Mouse (Mus musculus) fat pad, adult 2 months (tissue): Measurements from ENCODE around the gene Nfib.
"Not testable (repeated sequence)": the region's sequence is repeated elsewhere in the genome, so short reads cannot be mapped to it uniquely, and the experiment has no call there.

Source experiments
- DNase-seq: peaks from one replicate; pipeline ENCODE4 v3.0.0-alpha.2; 2011; ENCODE audit warnings: low read depth, low spot score; ENCODE audit errors: extremely low read depth

Nfib gene

DNA sequence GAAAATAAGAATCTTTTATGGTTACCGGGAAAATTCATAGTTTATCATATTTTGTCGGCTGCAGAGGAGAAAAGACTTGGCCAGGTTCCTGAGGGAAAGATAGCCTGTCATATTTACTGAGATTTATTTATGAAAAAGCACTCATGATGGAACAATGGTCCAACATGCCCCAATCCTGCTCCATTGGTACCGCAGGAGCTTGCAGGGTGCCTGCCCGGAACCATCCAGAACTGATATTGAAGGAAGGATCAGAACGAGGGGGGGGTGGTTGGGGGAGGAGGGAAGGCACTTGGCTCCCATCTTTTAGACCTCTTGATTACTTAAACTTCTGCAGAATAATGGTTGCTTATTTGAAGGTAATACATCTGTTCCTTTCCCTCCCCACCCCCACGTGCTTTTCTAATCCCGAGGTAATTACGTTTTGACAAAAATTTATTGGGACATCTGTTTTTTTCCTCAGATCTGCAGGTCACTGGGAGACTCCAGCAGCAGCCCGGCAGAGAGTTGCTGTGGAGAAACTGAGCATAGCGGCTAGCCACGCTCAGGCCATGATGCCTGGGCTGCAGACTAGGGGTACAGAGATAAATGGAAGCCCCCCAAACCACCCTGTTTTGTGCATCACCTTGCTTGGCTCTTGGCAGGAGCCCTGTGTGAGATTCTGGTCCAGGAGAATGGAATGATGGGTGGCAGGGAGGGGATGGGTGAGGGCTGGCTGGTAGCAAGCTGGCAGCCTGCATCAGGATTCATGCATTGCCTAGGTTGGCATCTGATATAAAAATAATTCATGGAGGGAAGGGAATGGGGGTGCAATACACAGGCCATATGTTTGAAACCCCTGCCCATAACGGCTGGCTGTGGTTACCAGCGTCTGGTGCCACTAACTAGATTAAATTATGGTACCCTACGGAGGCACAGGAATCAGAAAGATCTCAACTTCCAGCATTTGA, 437.4 kb downstream of the Nfib start:
- no peak for DNase-seq

DNA sequence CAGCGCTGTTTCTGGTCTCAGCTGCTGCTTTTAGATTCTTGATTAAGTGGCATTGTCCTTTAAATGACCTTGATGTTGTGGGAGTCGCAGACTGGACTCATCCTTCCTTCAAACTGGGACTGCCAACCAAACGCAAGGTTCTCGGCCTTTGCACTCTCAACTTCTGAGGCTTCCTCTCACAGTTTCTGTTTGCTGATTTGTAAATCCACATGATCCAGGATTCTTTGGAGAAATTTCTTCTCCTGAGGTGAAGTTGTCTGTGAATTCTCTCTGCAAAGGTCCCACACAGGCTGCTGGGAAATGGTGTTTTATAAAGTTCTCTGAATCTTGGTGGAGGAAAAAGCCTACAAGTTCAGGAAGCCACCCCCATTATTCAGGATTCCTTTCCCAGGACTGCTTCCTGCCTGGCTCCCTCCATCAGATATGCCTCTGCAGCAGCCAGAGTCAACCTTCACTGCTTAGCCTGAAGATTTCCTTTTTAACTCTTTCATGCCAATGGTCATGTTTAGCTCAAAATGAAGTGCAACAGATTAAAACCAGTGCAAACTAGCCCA, 439.4 kb downstream of the Nfib start:
- no peak for DNase-seq

DNA sequence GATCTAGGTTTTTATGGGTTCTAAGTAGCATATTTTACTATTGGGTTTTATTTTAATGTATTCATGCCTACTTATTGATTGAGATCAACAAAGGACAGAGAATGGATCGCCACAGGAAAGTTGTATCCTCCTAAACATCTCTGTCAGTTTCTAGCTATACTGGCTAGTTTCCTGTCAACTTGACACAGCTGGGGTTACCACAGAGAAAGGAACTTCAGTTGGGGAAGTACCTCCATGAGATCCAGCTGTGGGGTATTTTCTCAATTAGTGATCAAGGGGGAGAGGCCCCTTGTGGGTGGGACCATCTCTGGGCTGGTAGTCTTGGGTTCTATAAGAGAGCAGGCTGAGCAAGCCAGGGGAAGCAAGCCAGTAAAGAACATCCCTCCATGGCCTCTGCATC, 447.0 kb downstream of the Nfib start:
- not testable (repeated sequence) for DNase-seq

DNA sequence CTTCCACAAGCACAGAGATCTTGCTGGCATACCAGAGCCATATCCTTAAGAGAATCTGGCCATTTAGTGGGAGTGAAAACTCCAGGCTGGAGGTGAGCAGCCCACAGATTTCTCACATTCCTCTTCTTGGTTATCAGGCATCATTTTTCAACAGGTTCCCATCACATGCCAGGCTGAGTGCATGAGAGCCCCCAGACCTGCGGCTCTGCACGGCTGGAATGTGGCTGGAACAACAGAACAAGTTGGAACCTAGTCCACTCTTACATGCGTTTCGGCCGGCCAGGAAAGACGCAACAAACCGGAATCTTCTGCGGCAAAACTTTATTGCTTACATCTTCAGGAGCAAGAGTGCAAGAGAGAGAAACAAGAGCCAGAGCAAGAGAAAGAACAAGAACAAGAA, 453.5 kb downstream of the Nfib start:
- no peak for DNase-seq

DNA sequence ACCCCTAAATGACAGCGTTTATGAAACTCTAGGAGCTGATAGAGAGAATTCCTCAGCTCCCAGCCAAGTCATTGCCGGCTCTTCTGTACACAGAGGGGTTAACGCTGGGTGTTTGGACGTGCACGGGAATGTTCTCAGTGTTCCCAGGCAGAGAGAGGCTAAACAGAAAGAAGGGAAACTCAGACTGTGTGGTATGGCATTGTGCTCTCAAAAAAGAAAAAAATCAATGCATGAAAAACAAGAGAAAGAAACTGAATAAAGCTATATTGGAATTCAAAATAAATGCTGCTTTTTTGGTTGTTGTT, 455.2 kb downstream of the Nfib start:
- DNase-seq = no peak

DNA sequence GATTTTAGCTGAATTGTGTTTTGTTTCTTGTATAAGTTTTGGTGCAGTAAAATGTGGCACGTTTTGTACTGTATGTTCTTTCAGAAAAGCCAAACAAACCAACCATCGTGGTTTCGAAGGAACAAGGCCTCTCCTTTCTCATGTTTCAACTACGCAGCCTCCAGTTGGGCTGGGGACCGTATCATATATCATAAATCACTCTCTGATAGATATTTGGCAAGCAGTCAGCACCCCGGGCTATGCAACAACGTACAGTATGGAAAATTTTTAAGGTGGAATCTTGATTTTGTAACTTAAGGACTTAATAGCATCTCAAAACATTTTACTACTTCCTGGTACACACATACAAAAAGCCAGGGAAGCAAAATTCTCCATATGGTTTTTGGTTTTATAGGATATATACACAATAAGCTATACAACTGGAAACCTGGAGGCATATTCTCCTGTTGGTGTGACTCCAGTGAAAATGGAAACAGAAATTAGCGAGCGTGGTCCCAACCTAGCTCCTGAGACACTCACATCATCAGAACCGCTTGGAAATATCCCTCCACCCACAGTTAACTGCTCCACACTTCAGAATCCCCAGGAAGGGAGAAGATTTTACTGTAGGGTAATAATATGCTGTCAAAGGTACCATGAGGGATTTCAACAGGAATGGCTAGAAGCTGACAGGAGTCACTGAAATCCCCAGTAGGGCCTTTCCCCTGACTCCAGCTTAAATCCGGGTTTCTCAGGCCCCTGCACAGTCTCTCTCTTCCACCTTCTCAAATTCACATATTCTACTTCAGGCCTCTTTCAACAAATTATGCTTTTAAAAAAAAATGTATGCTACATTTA, 455.8 kb downstream of the Nfib start:
- no peak for DNase-seq

DNA sequence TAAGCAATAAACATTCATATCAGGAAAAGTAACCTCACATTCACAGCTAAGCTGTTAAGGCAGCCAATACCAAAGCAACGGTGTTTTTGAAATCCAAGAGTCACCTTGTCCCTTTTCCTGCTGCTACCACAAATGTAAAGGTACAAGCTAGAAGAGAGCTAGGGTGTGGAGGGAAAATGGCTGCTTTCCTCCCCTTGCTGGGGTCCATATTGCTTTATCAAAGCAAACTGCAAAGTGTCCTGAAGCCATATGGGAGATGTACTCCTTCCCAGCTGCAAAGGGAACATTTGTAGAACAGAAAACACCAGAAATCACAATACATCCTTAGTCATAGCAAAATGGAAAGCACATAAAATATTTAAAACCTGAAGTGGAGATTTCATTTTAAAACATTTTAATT, 456.6 kb downstream of the Nfib start:
- no peak for DNase-seq

DNA sequence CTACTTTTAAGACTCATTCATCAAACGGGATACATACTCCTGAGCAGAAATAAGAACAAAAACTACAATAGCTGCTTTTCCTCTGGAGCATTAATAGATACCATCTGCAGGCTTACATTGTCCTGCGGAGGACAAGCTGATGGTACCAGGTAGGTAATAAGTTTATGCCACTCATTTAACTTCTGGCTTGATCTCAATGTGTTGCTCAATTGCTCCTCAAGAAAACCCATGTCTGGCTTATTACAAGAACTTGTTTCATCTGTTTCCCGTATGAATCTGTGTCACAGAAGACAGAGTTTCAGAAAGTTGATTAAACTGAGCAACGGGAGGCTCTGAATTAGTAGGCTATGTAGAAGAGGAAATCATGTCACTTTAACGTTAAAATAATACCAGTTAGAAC, 457.5 kb downstream of the Nfib start:
- DNase-seq = peak; percentile 97

DNA sequence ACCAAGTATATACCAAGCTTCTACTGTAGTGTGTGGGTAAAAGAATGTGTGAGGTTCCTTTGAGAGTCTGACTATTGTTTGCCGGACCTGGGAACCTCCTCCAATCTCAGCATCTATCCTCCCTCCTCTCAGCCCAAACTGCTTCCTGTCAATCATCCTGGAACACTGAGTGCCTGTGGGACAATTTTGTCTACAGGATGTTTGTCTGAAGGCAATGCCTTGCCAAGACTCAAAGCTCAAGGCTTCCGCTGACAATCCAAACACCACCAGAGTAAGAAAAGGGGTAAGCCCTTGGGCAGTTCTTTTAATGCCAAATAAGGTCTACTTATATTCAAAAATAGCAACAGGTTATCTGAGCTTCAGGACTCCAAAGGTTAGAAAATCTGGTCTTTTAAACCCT, 459.3 kb downstream of the Nfib start:
- no peak for DNase-seq
